Mouse (Mus musculus) neural tube, postnatal 0 days (tissue): Measurements from ENCODE around the gene Olfr972. TPM values are rescaled to one million over a fixed set of nuclear protein-coding genes. Genes with fewer than 3 reads are reported as not detected.

Experiments used
- polyA plus RNA-seq: library from polyadenylated mRNA; unstranded; fragments of >200 nt; fragmentation: Nextera tagmentation; extraction: Ambion mirVana; gene quantifications from 2 replicates; pipeline ENCODE4 v1.2.1, GENCODE M21; 2015

The Olfr972 gene
- polyA plus RNA-seq, result not detected in 2 replicates

GRCm38 (mm10) chr9:39866122-39866521, at the start of gene Olfr972:
Olfr972 (plus strand) TSS chr9:39866422.

GRCm38 (mm10) chr9:39836576-39836975, 29.6 kb upstream of the Olfr972 start, which contains the start of gene Olfr971:
Olfr971 (plus strand) TSS chr9:39836876.

GRCm38 (mm10) chr9:39907036-39907435, 40.8 kb downstream of the Olfr972 start, which contains the start of gene Olfr229:
Olfr229 (plus strand) TSS chr9:39907336.

Other genes starting within 250 kb of the Olfr972 start
- not detected in 2 replicates for gene Olfr960, start 245.0 kb upstream of the Olfr972 start, polyA plus RNA-seq
- not detected in 2 replicates for gene Olfr961, start 221.3 kb upstream of the Olfr972 start, polyA plus RNA-seq
- gene Olfr963, start 199.2 kb upstream of the Olfr972 start, polyA plus RNA-seq, result not detected in 2 replicates
- gene Olfr149, start 159.3 kb upstream of the Olfr972 start, polyA plus RNA-seq, result not detected in 2 replicates
- not detected in 2 replicates for gene Olfr965, start 155.1 kb upstream of the Olfr972 start, polyA plus RNA-seq
- gene Olfr150, start 135.4 kb upstream of the Olfr972 start, polyA plus RNA-seq, result not detected in 2 replicates
- gene Olfr967, start 120.2 kb upstream of the Olfr972 start, polyA plus RNA-seq, result not detected in 2 replicates
- gene Olfr968, start 83.2 kb upstream of the Olfr972 start, polyA plus RNA-seq, result not detected in 2 replicates
- not detected in 2 replicates for gene Olfr969, start 75.5 kb upstream of the Olfr972 start, polyA plus RNA-seq
- not detected in 2 replicates for gene Olfr970, start 57.6 kb upstream of the Olfr972 start, polyA plus RNA-seq
- gene Olfr971, start 29.5 kb upstream of the Olfr972 start, polyA plus RNA-seq, result not detected in 2 replicates
- not detected in 2 replicates for gene Olfr229, start 40.9 kb downstream of the Olfr972 start, polyA plus RNA-seq
- gene Olfr974, start 71.1 kb downstream of the Olfr972 start, polyA plus RNA-seq, result not detected in 2 replicates
- not detected in 2 replicates for gene Olfr975, start 85.6 kb downstream of the Olfr972 start, polyA plus RNA-seq
- gene Olfr976, start 94.7 kb downstream of the Olfr972 start, polyA plus RNA-seq, result not detected in 2 replicates
- gene Olfr978, start 125.7 kb downstream of the Olfr972 start, polyA plus RNA-seq, result not detected in 2 replicates
- gene Olfr979, start 137.0 kb downstream of the Olfr972 start, polyA plus RNA-seq, result not detected in 2 replicates
- not detected in 2 replicates for gene Olfr980, start 143.2 kb downstream of the Olfr972 start, polyA plus RNA-seq
- gene Olfr981, start 155.0 kb downstream of the Olfr972 start, polyA plus RNA-seq, result 0.05 TPM in 1 of 2 replicates, not detected in the other
- gene Olfr982, start 207.4 kb downstream of the Olfr972 start, polyA plus RNA-seq, result not detected in 2 replicates
- not detected in 2 replicates for gene Olfr983, start 227.2 kb downstream of the Olfr972 start, polyA plus RNA-seq
- not detected in 2 replicates for gene Olfr984, start 247.8 kb downstream of the Olfr972 start, polyA plus RNA-seq